Mouse (Mus musculus) neural tube, embryonic 13.5 days (tissue): ENCODE data around the gene Dennd5a. TPM values are rescaled to one million over a fixed set of nuclear protein-coding genes. Genes with fewer than 3 reads are reported as not detected.

Experiments used
- ATAC-seq: fragments of 200-750 bp; cut with Nextera tagmentation; 2 replicates; pipeline ENCODE4 v1.8.0; 2017; ENCODE audit warnings: low read depth, mild to moderate bottlenecking, moderate TSS enrichment, moderate library complexity
- H3K27ac ChIP-seq: fragments of 300-500 bp; sonication (generic); replicated peaks from 2 replicates; pipeline ENCODE4 v1.5.1; 2015; ENCODE audit warnings: moderate library complexity, mild to moderate bottlenecking, inconsistent platforms
- H3K27me3 ChIP-seq: fragments of 300-500 bp; sonication (generic); 2 replicates; pipeline ENCODE4 v1.6.1; 2015; ENCODE audit warnings: mild to moderate bottlenecking, inconsistent platforms
- H3K36me3 ChIP-seq: fragments of 300-500 bp; sonication (generic); 2 replicates; pipeline ENCODE4 v1.6.1; 2015; ENCODE audit warnings: mild to moderate bottlenecking, inconsistent platforms
- H3K4me1 ChIP-seq: fragments of 300-500 bp; sonication (generic); replicated peaks from 2 replicates; pipeline ENCODE4 v1.6.1; 2015; ENCODE audit warnings: inconsistent platforms
- H3K4me2 ChIP-seq: fragments of 300-500 bp; sonication (generic); 2 replicates; pipeline ENCODE4 v1.6.1; 2015; ENCODE audit warnings: inconsistent platforms, mild to moderate bottlenecking, moderate library complexity
- H3K4me3 ChIP-seq: fragments of 300-500 bp; sonication (generic); 2 replicates; pipeline ENCODE4 v1.5.1; 2015; ENCODE audit warnings: mild to moderate bottlenecking, inconsistent platforms
- H3K9ac ChIP-seq: fragments of 300-500 bp; sonication (generic); 2 replicates; pipeline ENCODE4 v1.6.1; 2015; ENCODE audit warnings: moderate library complexity, mild to moderate bottlenecking, inconsistent platforms
- H3K9me3 ChIP-seq: fragments of 300-500 bp; sonication (generic); 2 replicates; pipeline ENCODE4 v1.6.1; 2016; ENCODE audit warnings: inconsistent platforms
- WGBS: fragments of 180-500 bp; shearing (Covaris S2); methylation state at CpG from one replicate; pipeline ENCODE4 v1.1.7; 2015; 5-methylcytosine and 5-hydroxymethylcytosine counted together
- polyA plus RNA-seq: library from polyadenylated mRNA; unstranded; fragments of >200 nt; fragmentation: Nextera tagmentation; extraction: Ambion mirVana; gene quantifications from 2 replicates; pipeline ENCODE4 v1.2.1, GENCODE M21; 2015

The Dennd5a gene
- polyA plus RNA-seq, 1 experiment from 2014 or later, result 42.2 TPM

DNA sequence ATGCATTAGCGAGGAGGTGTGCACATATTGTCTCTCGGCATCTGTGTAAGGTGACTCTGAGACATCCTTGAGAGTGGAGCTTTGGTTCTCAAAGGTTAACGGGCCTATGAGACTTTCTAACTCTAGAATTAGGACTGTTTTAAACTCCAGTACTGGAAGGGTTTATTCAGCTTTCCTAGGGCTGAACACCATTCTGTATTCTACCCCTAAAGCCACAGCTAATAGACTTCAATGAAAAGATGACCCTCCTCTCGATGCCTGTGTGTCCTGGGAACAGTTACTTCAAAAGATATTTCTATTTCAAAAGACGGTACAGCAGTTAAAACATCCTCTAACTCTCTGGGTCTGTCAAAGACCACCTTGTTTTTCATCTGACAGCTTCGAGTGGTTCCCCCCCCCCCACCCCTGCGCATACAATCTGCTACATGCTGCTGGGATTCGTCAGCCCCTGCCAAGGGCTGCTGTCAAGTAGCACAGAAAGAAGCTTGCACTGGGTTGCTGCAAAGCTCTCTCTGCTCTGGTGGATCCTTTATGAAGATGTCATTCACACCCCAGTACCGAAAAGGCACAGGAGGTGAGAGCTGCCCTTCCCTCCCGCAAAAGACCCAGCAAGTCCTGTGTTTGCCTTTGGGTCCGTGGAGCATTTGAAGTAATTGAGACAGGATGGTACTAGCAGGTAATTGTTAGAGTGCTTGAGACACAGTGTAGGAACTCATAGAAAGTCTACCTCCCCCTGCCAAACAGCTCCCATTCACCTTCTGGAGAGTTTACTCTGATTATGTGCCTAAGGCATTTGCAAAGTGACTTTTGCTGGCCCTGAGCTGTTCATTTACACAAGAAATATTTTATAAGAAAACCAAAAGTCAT is 111.2 kb downstream of the Dennd5a start:
- no peak overlapping the region for H3K4me2 ChIP-seq
- no peaks in the 10 kb centered on the region for H3K36me3 ChIP-seq
- no peak overlapping the region for H3K9ac ChIP-seq
- H3K27ac ChIP-seq, result no peak overlapping the region
- 36% methylated on average over 11 of the region's 11 CpGs for WGBS
- no peak for ATAC-seq
- peaks cover 22% of the 10 kb centered on the region for H3K4me1 ChIP-seq
- no peaks in the 10 kb centered on the region for H3K27me3 ChIP-seq
- no peaks in the 10 kb centered on the region for H3K9me3 ChIP-seq
- H3K4me3 ChIP-seq, result no peak overlapping the region

DNA sequence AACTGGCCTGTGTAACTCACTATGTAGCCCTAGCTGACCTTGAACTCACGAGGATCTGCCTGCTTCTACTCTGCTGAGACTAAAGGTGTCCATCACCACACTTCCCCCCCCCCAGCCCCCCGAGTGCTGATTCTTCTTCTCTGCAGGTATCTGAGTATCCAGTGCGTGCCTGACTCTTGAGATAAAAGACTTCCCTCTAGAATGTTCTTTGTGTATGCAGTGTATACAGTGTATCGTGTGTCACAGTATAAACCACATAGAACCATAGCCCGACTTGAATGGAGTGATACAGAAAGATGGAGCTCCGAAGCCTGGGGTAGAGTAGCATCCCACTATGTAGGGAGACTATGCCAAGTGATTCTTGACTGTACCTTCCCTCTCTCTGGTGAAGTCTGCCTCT is 116.2 kb downstream of the Dennd5a start:
- peaks cover 8% of the 10 kb centered on the region for H3K4me1 ChIP-seq
- 91% methylated on average over 6 of the region's 6 CpGs for WGBS
- no peak for ATAC-seq
- no peaks in the 10 kb centered on the region for H3K36me3 ChIP-seq
- H3K27me3 ChIP-seq, result no peaks in the 10 kb centered on the region
- no peak overlapping the region for H3K27ac ChIP-seq
- H3K9ac ChIP-seq, result no peak overlapping the region
- no peaks in the 10 kb centered on the region for H3K9me3 ChIP-seq
- no peak overlapping the region for H3K4me3 ChIP-seq
- H3K4me2 ChIP-seq, result no peak overlapping the region

Other genes with a start within 250 kb of the Dennd5a start
- 0.17 TPM in 1 of 2 replicates, not detected in the other for gene BC051019, start 236.6 kb downstream of the Dennd5a start, polyA plus RNA-seq
- 0.29 and 0.45 TPM in 2 replicates for gene Ascl3, start 228.7 kb downstream of the Dennd5a start, polyA plus RNA-seq
- gene Tmem9b, start 207.6 kb downstream of the Dennd5a start, polyA plus RNA-seq, result 106 and 119 TPM in 2 replicates
- gene Nrip3, start 178.4 kb downstream of the Dennd5a start, polyA plus RNA-seq, result 4.7 and 5.0 TPM in 2 replicates
- 4.4 and 4.6 TPM in 2 replicates for gene Scube2, start 94.8 kb downstream of the Dennd5a start, polyA plus RNA-seq
- gene Tmem41b, start 26.5 kb upstream of the Dennd5a start, polyA plus RNA-seq, result 63.7 and 73.2 TPM in 2 replicates
- gene Ipo7, start 57.8 kb upstream of the Dennd5a start, polyA plus RNA-seq, result 40.2 and 43.3 TPM in 2 replicates
- 19.3 and 20.9 TPM in 2 replicates for gene Zfp143, start 100.7 kb upstream of the Dennd5a start, polyA plus RNA-seq
- gene Wee1, start 161.6 kb upstream of the Dennd5a start, polyA plus RNA-seq, result 5.7 and 6.6 TPM in 2 replicates